Mouse (Mus musculus) T-helper 2 cell (primary cell): ENCODE measurements around the gene Irx1.

Source experiments
- in situ Hi-C: fragments of 300-600 bp; cut with MboI, MseI; formaldehyde crosslinking; loops from one replicate; pipeline ENCODE4 v1.15.1; 2025; ENCODE audit warnings: high pct_unique_total_duplicates

Gene Irx1

DNA sequence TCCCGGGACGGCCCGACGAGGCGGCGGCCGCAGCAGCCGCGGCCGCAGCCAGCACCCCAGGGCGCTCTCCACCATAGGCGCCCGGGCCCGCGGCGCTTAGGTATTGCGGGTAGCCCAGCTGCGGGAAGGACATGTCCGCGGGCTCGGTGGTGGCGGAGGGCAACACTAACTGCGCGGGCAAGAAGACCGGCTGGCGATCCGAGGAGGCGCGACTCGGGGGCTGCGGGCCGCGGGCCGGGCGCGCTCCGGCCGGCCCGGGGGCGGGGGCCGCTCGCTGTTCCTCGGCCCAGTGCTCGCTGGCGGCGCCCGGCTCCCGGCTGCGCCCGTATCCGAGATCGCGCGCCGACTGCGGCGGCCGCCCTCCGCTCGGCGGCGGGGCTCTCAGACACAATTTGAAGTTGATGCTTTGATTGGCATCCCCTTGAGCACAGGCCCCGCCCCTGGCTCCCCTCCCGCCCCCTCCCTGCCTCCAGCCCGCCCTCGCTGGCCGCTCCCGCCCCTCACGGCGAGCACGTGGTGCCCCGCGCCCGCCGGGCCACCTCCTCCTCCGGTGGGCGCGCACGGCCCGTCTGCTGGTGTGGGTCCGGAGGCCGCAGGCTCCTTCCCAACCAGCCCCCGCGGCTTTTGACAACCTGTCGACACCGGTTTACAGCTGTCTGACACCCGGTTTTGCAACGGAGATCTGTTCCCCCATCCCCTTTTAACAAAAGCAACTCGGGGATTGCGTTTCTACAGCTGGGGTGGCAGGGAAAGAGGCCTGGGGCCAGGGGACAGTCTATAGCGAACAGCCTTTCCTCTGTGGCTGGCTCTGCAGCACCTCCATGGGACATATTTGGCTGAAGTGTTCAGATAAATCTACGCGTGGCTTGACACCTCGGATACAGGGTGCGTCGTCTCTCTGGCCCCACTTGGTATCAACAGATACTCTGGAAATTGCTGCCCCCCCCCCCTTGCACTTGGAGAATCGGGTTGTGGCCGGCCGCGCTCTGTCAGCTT lies at the start of gene Irx1:
Gene Irx1 (minus strand): TSS at position 368 of the 996 bp plus-strand sequence.
- in situ Hi-C loops, result no loop called here

DNA sequence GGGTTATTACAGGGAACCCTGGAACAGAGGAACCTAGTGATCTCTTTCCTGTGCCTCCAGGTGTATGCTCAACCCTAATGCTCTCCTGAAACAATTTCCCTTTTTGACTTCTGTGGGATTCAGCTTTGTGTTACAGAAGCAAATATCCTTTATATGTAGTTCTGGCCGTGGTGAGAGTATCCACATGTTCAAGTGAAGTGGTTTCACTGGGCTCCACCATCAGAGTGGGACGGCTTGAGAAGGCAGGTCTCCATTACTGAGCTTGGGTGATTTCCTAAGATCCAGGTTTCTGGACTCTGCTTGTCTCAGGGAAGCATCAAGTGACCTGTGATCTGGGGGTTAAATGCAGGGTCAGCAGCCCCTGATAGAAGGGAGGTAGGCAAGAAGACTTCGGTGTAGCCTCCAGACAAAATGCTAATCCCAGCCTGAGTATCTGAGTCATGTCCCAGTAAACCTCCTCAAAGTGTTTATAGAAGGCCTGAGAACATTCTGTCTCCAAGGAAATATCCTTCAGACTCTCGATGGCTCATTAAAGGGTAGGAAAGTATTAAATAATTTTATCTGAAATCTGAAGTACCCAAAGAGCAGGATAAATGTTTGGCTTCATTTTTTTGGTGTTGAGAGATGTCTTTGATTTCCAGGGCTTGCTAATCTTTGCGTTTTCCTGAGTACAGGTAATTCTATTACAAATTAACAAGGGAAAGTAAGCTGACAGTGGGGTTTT lies 16.6 kb upstream of the Irx1 start:
- in situ Hi-C loops, result no loop called here

GRCm38 (mm10) chr13:71975753-71976152 lies 12.2 kb upstream of the Irx1 start:
- in situ Hi-C loops, result no loop called here

DNA sequence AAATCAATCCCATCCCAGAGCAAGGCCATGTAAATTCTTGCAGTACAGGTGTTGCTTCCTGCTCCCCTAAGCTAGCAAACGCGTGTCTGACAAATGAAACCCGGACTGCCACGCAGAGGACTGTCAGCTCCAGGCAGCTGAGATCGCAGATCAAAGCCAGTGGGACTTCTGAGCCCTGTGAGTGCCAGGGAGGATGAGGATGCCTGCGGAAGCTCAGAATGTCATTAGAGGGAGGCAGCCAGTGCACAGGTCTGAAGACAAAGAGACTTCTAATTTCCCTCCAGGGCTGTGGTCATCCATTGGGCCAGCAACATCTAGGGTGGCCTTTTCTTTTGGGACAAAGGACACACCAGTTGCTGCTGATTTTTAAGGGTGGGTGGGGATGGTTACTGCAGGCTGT lies 4.8 kb upstream of the Irx1 start:
- in situ Hi-C loops, result no loop called here

GRCm38 (mm10) chr13:71967341-71968250 lies 4.1 kb upstream of the Irx1 start:
- in situ Hi-C loops, result no loop called here

GRCm38 (mm10) chr13:71966631-71967030 lies 3.1 kb upstream of the Irx1 start:
- in situ Hi-C loops, result no loop called here

- in situ Hi-C loops, result no loop called here
Observed at GRCm38 (mm10) chr13:71964366-71964765, 843 bp upstream of the Irx1 start.

- in situ Hi-C loops, result no loop called here
Observed at GRCm38 (mm10) chr13:71962661-71963355, 715 bp downstream of the Irx1 start.

GRCm38 (mm10) chr13:71961891-71962660 lies 1.4 kb downstream of the Irx1 start:
- in situ Hi-C loops, result no loop called here

DNA sequence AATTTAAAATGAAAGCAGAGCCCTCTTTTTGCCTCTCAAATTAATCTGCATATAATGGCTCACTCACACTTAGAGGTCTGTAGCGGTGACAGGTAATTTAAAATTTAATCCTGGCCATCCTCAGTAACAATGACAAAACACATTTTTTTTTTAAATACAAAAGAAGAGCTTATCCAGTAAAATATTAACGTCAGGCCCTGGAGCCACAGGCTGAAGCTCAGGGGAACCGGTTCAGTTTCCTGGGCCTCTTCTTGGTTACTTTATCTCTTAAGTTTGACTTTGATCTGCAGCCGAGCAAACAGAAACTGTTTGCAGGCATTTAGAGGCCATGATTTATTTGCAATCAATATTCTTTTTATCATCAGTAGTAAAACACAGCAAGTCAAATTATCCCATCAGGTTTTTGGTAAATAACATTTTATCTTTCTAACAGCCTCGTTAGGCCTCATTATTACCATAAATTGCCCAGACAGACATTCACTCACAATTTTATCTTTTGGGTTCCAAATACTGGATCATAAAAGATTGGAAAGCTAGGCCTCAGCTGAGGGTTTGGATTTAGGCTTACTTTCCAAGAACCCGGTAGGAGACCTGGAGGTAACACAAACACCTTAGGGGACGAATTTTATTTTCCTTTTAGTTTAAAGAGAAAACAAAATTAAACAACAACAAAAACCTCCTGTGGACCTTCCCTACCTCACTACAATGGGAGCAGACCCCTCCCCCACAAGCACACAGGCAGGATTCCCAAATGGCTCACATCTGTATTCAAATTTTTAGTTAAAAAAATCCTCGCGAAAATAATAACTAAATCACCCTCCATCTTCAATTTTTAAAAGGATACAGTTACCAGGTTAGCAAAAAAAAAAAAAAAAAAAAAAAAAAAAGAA lies 2.4 kb downstream of the Irx1 start:
- in situ Hi-C loops, result no loop called here

DNA sequence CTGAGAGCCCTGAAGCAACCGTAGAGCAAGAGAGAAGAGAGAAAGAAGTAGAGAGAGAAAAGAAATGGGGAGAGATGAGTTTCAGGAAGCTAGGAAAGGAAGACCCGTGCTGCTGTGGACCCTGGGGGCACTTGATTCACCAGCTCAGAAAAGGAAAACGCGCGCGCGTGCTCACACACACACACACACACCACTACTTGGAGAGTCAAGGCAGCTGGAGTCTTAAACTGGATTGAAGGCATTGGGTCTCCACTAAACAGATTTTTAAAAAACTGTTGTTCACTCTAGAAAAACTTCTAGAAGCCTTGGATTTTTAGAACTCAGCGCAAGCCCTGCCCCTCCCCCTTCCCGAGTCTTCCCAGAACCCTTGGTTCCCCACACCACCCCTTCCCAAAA lies 3.2 kb downstream of the Irx1 start:
- in situ Hi-C loops, result no loop called here

- in situ Hi-C loops, result no loop called here
Observed at GRCm38 (mm10) chr13:71959361-71960276, 3.9 kb downstream of the Irx1 start.

- in situ Hi-C loops, result no loop called here
Observed at GRCm38 (mm10) chr13:71958651-71959050, 4.9 kb downstream of the Irx1 start.

DNA sequence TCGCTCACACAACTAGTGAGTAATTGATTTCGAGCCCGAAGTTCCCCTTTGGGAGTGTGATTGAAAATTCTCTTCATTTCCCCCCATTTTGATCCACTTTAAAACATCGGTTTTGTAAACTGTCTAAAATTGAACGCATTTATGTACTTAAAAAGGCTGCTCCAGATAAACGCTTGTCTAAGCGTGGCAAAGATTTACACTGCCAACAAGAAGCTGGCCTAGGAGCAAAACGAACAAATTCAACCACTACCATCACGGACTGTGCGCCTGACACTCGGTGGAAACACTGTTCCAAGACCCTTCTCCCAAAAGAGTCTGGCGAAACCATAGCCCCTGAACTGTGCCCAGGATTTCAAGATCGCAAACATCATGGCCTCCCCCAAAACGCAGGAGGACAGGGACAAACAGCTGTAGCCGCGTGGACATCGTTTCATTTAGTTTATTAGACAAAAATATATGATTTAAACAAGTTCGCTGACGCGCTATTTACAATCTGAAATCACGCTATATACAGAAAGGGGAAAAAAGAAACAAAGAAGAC lies 5.6 kb downstream of the Irx1 start:
- in situ Hi-C loops, result no loop called here

- in situ Hi-C loops, result no loop called here
Observed at GRCm38 (mm10) chr13:71957147-71957546, 6.4 kb downstream of the Irx1 start.

DNA sequence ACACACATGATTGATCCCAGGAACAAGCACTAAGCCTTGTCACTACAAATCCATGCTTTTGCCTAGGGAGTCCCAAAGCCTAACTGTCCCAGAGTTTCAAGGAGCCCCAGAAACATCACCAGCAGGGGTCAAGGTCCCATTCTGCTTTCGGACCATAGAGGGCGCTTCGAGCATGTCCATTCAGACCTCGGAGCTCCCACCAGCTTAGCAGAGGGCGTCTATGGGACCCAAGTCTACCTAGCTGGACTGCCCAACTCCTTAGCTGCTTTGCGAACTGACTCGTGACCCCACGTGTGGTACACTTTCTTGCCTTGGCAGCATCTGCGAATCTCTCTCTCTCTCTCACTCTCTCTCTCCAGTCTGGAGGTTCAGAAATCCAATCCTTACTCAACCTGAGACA lies 7.0 kb downstream of the Irx1 start:
- in situ Hi-C loops, result no loop called here

- in situ Hi-C loops, result no loop called here
Observed at GRCm38 (mm10) chr13:71951966-71952365, 11.6 kb downstream of the Irx1 start.

GRCm38 (mm10) chr13:71949859-71950258 lies 13.7 kb downstream of the Irx1 start:
- in situ Hi-C loops, result no loop called here
